Mouse (Mus musculus): ENCODE measurements around the gene Clic4.

DNA sequence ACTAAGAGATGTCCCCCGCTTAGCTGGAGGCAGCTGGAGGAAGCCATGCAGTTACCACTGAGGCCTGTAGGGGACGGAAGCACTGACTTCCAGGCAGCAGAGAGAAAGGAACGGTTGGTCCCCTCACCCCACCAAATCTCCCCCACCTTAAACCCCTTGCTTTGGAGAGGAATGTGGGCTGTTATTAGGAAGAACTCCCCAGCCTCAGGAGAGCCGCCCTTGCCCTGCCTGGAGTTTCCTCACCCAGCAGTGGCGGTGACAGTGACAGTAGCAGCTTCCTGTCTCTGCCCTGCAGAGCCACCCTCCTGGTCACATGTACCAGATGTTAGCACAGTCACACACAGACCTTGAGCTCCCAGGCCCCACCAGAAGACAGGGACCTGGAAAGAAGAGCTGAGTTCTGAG, 93.5 kb downstream of the Clic4 start:
- TF ChIP-seq CTCF (IDR thresholded peaks at IDR 0.05; ENCODE audit: borderline replicate concordance, extremely low read depth, insufficient read depth, insufficient read length) (peak; percentile 63; the same call in 1 of the 2 replicates), POLR2A (IDR thresholded peaks at IDR 0.05; ENCODE audit: borderline replicate concordance, extremely low read depth, insufficient read depth, insufficient read length, poor library complexity, severe bottlenecking) (no peak)

Measured in brain, embryonic 14.5 days (tissue).